Mouse (Mus musculus) embryonic facial prominence, embryonic 11.5 days (tissue): ENCODE measurements at regions not wholly inside any gene's neighbourhood (a gene's known extent, or its start where the extent isn't known, plus 50 kb on each side); places are given as distances from the start of the nearest gene placed in this dataset.

Experiments
- ATAC-seq: fragments of 200-750 bp; cut with Nextera tagmentation; replicated peaks from 2 replicates; pipeline ENCODE4 v1.8.0; 2017; ENCODE audit warnings: low read depth; ENCODE audit not compliant: insufficient number of reproducible peaks, low FRiP score, low TSS enrichment
- DNase-seq: peaks from one replicate; pipeline ENCODE4 v3.0.0-alpha.2; 2015; ENCODE audit warnings: low spot score
- H3K27ac ChIP-seq: fragments of 300-500 bp; sonication (generic); replicated peaks from 2 replicates; pipeline ENCODE4 v1.5.1; 2014; ENCODE audit warnings: mild to moderate bottlenecking, low read depth, low read length, control low read depth
- H3K27me3 ChIP-seq: fragments of 300-500 bp; sonication (generic); 2 replicates; pipeline ENCODE4 v1.6.1; 2014; ENCODE audit warnings: mild to moderate bottlenecking, low read length, moderate library complexity, mixed read lengths; ENCODE audit not compliant: control insufficient read depth, insufficient read depth
- H3K36me3 ChIP-seq: fragments of 300-500 bp; sonication (generic); replicated peaks from 2 replicates; pipeline ENCODE4 v1.6.1; 2014; ENCODE audit warnings: low read depth, mild to moderate bottlenecking, low read length, moderate library complexity, mixed read lengths; ENCODE audit not compliant: control insufficient read depth, insufficient read depth
- H3K4me1 ChIP-seq: fragments of 300-500 bp; sonication (generic); 2 replicates; pipeline ENCODE4 v1.6.1; 2014; ENCODE audit warnings: low read length, mixed read lengths; ENCODE audit not compliant: control insufficient read depth, insufficient read depth
- H3K4me2 ChIP-seq: fragments of 300-500 bp; sonication (generic); 2 replicates; pipeline ENCODE4 v1.6.1; 2014; ENCODE audit warnings: low read depth, mild to moderate bottlenecking, control low read depth, low read length, moderate library complexity
- H3K4me3 ChIP-seq: fragments of 300-500 bp; sonication (generic); 2 replicates; pipeline ENCODE4 v1.5.1; 2014; ENCODE audit warnings: low read depth, low read length, control low read depth
- H3K9ac ChIP-seq: fragments of 300-500 bp; sonication (generic); replicated peaks from 2 replicates; pipeline ENCODE4 v1.6.1; 2014; ENCODE audit warnings: mild to moderate bottlenecking, control low read depth, low read length
- H3K9me3 ChIP-seq: fragments of 300-500 bp; sonication (generic); replicated peaks from 2 replicates; pipeline ENCODE4 v1.6.1; 2016; ENCODE audit warnings: mild to moderate bottlenecking, low read length, inconsistent platforms, mixed read lengths; ENCODE audit not compliant: control insufficient read depth
- WGBS: fragments of 180-500 bp; shearing (Covaris S2); extraction: QIAGEN DNeasy Blood & Tissue Kit; methylation state at CpG from one replicate; pipeline ENCODE4 v1.1.7; 2014; 5-methylcytosine and 5-hydroxymethylcytosine counted together

DNA sequence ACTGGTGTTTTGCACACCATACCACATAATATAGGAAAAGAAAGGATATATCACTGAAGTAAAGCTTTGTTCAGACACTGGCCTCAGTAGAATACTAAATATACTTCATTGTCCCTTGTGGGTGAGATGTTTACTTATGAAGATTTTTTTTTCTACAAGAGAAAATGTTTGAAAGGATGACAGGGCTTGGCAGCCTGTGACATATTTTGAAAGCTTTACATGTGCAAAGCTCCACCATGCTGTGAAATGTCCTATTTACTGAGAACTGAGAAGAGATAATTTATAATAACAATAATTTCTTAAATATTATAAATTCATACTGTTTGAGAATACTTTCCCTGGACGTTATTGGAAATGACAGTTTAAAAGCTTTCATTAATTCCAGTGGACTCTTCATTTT, 395.3 kb downstream of the Ccdc50 start:
- no peaks in the 10 kb centered on the region for H3K4me1 ChIP-seq
- no peak overlapping the region for H3K4me3 ChIP-seq
- H3K9me3 ChIP-seq, result no peaks in the 10 kb centered on the region
- no peak overlapping the region for H3K27ac ChIP-seq
- ATAC-seq (no peak), DNase-seq (no peak)
- H3K36me3 ChIP-seq, result no peaks in the 10 kb centered on the region
- WGBS, result 67% methylated on average over 1 of the region's 1 CpGs
- no peaks in the 10 kb centered on the region for H3K27me3 ChIP-seq
- no peak overlapping the region for H3K9ac ChIP-seq
- H3K4me2 ChIP-seq, result no peak overlapping the region

DNA sequence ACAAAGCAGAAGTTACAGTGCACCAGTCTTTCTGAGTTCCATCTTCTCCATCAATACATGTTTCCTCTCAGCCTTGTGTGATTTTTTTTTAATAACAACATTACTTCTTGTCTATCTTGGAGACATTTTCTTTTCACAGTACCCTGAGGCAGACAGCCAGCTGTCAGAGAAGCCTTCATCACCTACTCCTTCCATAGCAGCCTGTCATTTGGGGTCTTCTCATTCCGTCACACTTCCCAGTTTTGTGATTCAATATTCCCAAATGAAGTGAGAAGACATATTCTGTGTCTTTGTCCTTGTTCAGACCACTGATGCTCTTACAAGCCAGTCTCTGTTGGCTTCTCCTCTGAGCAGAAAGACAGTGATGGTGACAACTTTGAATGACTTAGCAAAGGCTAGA, 404.7 kb downstream of the Ccdc50 start:
- Histone ChIP-seq H3K9me3 (no peaks in the 10 kb centered on the region), H3K9ac (no peak overlapping the region), H3K4me2 (no peak overlapping the region), H3K27me3 (no peaks in the 10 kb centered on the region), H3K4me1 (no peaks in the 10 kb centered on the region), H3K27ac (no peak overlapping the region), H3K36me3 (no peaks in the 10 kb centered on the region), H3K4me3 (no peak overlapping the region)
- DNase-seq (no peak), ATAC-seq (no peak)
- 73% methylated on average over 1 of the region's 1 CpGs for WGBS

- no peak for DNase-seq
- no peaks in the 10 kb centered on the region for H3K27me3 ChIP-seq
- no peak for ATAC-seq
- H3K9me3 ChIP-seq, result no peaks in the 10 kb centered on the region
- no peaks in the 10 kb centered on the region for H3K4me1 ChIP-seq
- no peak overlapping the region for H3K9ac ChIP-seq
- no peak overlapping the region for H3K4me2 ChIP-seq
- 73% methylated on average over 1 of the region's 1 CpGs for WGBS
- no peak overlapping the region for H3K27ac ChIP-seq
- H3K36me3 ChIP-seq, result no peaks in the 10 kb centered on the region
- H3K4me3 ChIP-seq, result no peak overlapping the region
Observed at GRCm38 (mm10) chr16:27794907-27795306, 406.2 kb downstream of the Ccdc50 start.

GRCm38 (mm10) chr16:27796153-27796822, 407.6 kb downstream of the Ccdc50 start:
- no peak overlapping the region for H3K9ac ChIP-seq
- H3K4me3 ChIP-seq, result no peak overlapping the region
- H3K4me1 ChIP-seq, result no peaks in the 10 kb centered on the region
- no peaks in the 10 kb centered on the region for H3K27me3 ChIP-seq
- no peak overlapping the region for H3K27ac ChIP-seq
- ATAC-seq (no peak), DNase-seq (no peak)
- no peak overlapping the region for H3K4me2 ChIP-seq
- H3K9me3 ChIP-seq, result no peaks in the 10 kb centered on the region
- H3K36me3 ChIP-seq, result no peaks in the 10 kb centered on the region
- 87% methylated on average over 10 of the region's 10 CpGs for WGBS

GRCm38 (mm10) chr16:27814476-27814875, 425.8 kb downstream of the Ccdc50 start:
- 80% methylated on average over 1 of the region's 1 CpGs for WGBS

More at GRCm38 (mm10) chr16:27814476-27814875, 425.8 kb downstream of the Ccdc50 start:
- ATAC-seq (no peak), DNase-seq (peak; percentile 61)
- Histone ChIP-seq H3K4me3 (no peak overlapping the region), H3K27me3 (no peaks in the 10 kb centered on the region), H3K9me3 (no peaks in the 10 kb centered on the region), H3K4me2 (no peak overlapping the region), H3K27ac (no peak overlapping the region), H3K36me3 (no peaks in the 10 kb centered on the region), H3K4me1 (no peaks in the 10 kb centered on the region), H3K9ac (no peak overlapping the region)
